Mouse (Mus musculus) CH12.LX (cell line): ENCODE results near the gene Rsrc1.

Experiments used
- CHD2 ChIP-seq: IDR thresholded peaks from 2 replicates; pipeline ENCODE4 v1.6.1; 2011; ENCODE audit warnings: low read length, improper control_type of control experiment
- CTCF ChIP-seq, 2 experiments: IDR thresholded peaks in 1 of 2; conservative IDR thresholded peaks in 1 of 2; 2 replicates each; pipeline ENCODE4 v1.5.1; 2011 to 2012; ENCODE audit warnings: low read depth in 2 of 2, low read length in 2 of 2, improper control_type of control experiment in 1 of 2, inconsistent platforms in 1 of 2, mild to moderate bottlenecking in 1 of 2, moderate library complexity in 1 of 2
- E2F4 ChIP-seq: IDR thresholded peaks from 2 replicates; pipeline ENCODE4 v1.6.1; 2011; ENCODE audit warnings: low read depth, low read length, improper control_type of control experiment; ENCODE audit not compliant: insufficient replicate concordance
- EP300 ChIP-seq: IDR thresholded peaks from 2 replicates; pipeline ENCODE4 v1.6.1; 2011; ENCODE audit warnings: low read length, improper control_type of control experiment
- ETS1 ChIP-seq: conservative IDR thresholded peaks from 2 replicates; pipeline ENCODE4 v1.6.1; 2012; ENCODE audit warnings: low read depth, mild to moderate bottlenecking, inconsistent platforms, low read length, improper control_type of control experiment, moderate library complexity
- HCFC1 ChIP-seq: IDR thresholded peaks from 2 replicates; pipeline ENCODE4 v1.6.1; 2012; ENCODE audit warnings: low read depth, mild to moderate bottlenecking, inconsistent platforms, low read length, improper control_type of control experiment
- MAZ ChIP-seq: IDR thresholded peaks from 2 replicates; pipeline ENCODE4 v1.6.1; 2012; ENCODE audit warnings: low read depth, mild to moderate bottlenecking, inconsistent platforms, low read length, improper control_type of control experiment, moderate library complexity
- MYC ChIP-seq: IDR thresholded peaks from 2 replicates; pipeline ENCODE4 v1.6.1; 2011; ENCODE audit warnings: low read depth, mild to moderate bottlenecking, improper control_type of control experiment, low read length
- PAX5 ChIP-seq: IDR thresholded peaks from 2 replicates; pipeline ENCODE4 v1.6.1; 2012; ENCODE audit warnings: low read length, inconsistent platforms, mixed read lengths
- POLR2A ChIP-seq: IDR thresholded peaks from 2 replicates; pipeline ENCODE4 v1.6.1; 2011; ENCODE audit warnings: low read depth, mild to moderate bottlenecking, improper control_type of control experiment, low read length
- UBTF ChIP-seq: IDR thresholded peaks from 2 replicates; pipeline ENCODE4 v1.6.1; 2012; ENCODE audit warnings: low read depth, mild to moderate bottlenecking, inconsistent platforms, low read length, improper control_type of control experiment, moderate library complexity
- ZMIZ1 ChIP-seq: IDR thresholded peaks from 2 replicates; pipeline ENCODE4 v1.6.1; 2012; ENCODE audit warnings: low read depth, mild to moderate bottlenecking, inconsistent platforms, low read length, improper control_type of control experiment

- TF ChIP-seq POLR2A (no peak), EP300 (0 out of 2 replicates have a peak, but pooled peaks have one; percentile 33), CTCF (conservative IDR thresholded peaks at IDR 0.05 in 1 of 2, IDR thresholded peaks at IDR 0.05 in 1 of 2; ENCODE audit: low read depth in 2 of 2, low read length in 2 of 2) (no peak), E2F4 (no peak), ETS1 (peak; percentile 30; the same call in 1 of the 2 replicates), PAX5 (no peak), MYC (no peak), ZMIZ1 (no peak), CHD2 (no peak), HCFC1 (no peak), MAZ (no peak), UBTF (no peak)
These were observed 358.4 kb downstream of the Rsrc1 start for GRCm38 (mm10) chr3:67339558-67339957.
